Mouse (Mus musculus): ENCODE data around the gene Phldb3. TPM values are rescaled to one million over a fixed set of nuclear protein-coding genes. Genes with fewer than 3 reads are reported as not detected.

Phldb3 gene
- total and polyA plus RNA-seq, 3 experiments, result 0.89 to 3.6 (median 3.5) TPM

GRCm38 (mm10) chr7:24638026-24638856, 27.7 kb downstream of the Phldb3 start:
- H3K4me1 ChIP-seq (ENCODE audit: control insufficient read depth in 1 of 2, insufficient read depth in 2 of 2), result peaks cover 10 to 11% of the 10 kb centered on the region in 2 experiments
- H3K4me3 ChIP-seq (replicated peaks in 1 of 3; ENCODE audit: low read depth in 2 of 3, low read length in 2 of 3, poor library complexity in 1 of 3), result no peak overlapping the region
- H3K27me3 ChIP-seq (replicated peaks), result peaks cover 11% of the 10 kb centered on the region
- in situ Hi-C loops (cut with MboI; ENCODE audit: low pct_ligation_motif_present, low pct_unique_long_range_greater_than_20kb, low sequenced_read_pairs) (no loop called here), dilution Hi-C loops (cut with MboI; ENCODE audit: extremely low pct_ligation_motif_present, extremely low pct_unique_long_range_greater_than_20kb, low sequenced_read_pairs) (no loop called here)
- no peaks in the 10 kb centered on the region for H3K36me3 ChIP-seq (replicated peaks in 1 of 2; ENCODE audit: control insufficient read depth in 1 of 2, insufficient read depth in 1 of 2, low read length in 1 of 2)
- no peak for DNase-seq (ENCODE audit: extremely low read depth)
- no peaks in the 10 kb centered on the region for H3K9me3 ChIP-seq (replicated peaks; ENCODE audit: low read length)
- 0 out of 2 replicates have a peak overlapping the region, but pooled peaks have one; percentile 22 for H3K4me2 ChIP-seq (ENCODE audit: insufficient read depth, low read depth, poor library complexity, severe bottlenecking)
- H3K9ac ChIP-seq (ENCODE audit: insufficient read depth, low read depth), result no peak overlapping the region
- TF ChIP-seq NELFE (IDR thresholded peaks at IDR 0.05; ENCODE audit: low read depth, low read length) (no peak), NRF1 (IDR thresholded peaks at IDR 0.05; ENCODE audit: low read depth, low read length) (no peak)
- H3K79me2 ChIP-seq (replicated peaks; ENCODE audit: control insufficient read depth, extremely low read depth, insufficient read depth, poor library complexity, severe bottlenecking), result no peaks in the 10 kb centered on the region
- no peak overlapping the region for H3K27ac ChIP-seq (ENCODE audit: insufficient read depth, low read depth)

GRCm38 (mm10) chr7:24640450-24640849, 29.9 kb downstream of the Phldb3 start:
- Histone ChIP-seq H3K79me2 (replicated peaks; ENCODE audit: control insufficient read depth, extremely low read depth, insufficient read depth, poor library complexity, severe bottlenecking) (no peaks in the 10 kb centered on the region), H3K27me3 (replicated peaks) (peaks cover 11% of the 10 kb centered on the region), H3K4me2 (ENCODE audit: insufficient read depth, low read depth, poor library complexity, severe bottlenecking) (peak overlapping the region; percentile 53), H3K27ac (ENCODE audit: insufficient read depth, low read depth) (no peak overlapping the region), H3K9me3 (replicated peaks; ENCODE audit: low read length) (no peaks in the 10 kb centered on the region), H3K36me3 (replicated peaks in 1 of 2; ENCODE audit: control insufficient read depth in 1 of 2, insufficient read depth in 1 of 2, low read length in 1 of 2) (no peaks in the 10 kb centered on the region), H3K4me3 (replicated peaks in 1 of 3; ENCODE audit: low read depth in 2 of 3, low read length in 2 of 3, poor library complexity in 1 of 3) (peak overlapping the region in 2 of 3 experiments; percentile 3 to 6), H3K9ac (ENCODE audit: insufficient read depth, low read depth) (no peak overlapping the region; the same call in 1 of the 2 replicates), H3K4me1 (ENCODE audit: control insufficient read depth in 1 of 2, insufficient read depth in 2 of 2) (peaks cover 18 to 19% of the 10 kb centered on the region in 2 experiments)
- in situ Hi-C loops (cut with MboI; ENCODE audit: low pct_ligation_motif_present, low pct_unique_long_range_greater_than_20kb, low sequenced_read_pairs) (loop anchor here (10.0 kb wide), 1 partner anchor 106 kb away; the partner anchor contains the start of gene Irgq), dilution Hi-C loops (cut with MboI; ENCODE audit: extremely low pct_ligation_motif_present, extremely low pct_unique_long_range_greater_than_20kb, low sequenced_read_pairs) (no loop called here)
- DNase-seq (ENCODE audit: extremely low read depth), result peak; percentile 65
- TF ChIP-seq MAZ (IDR thresholded peaks at IDR 0.05; ENCODE audit: low read depth, low read length), result no peak
- peak; percentile 63 for TF ChIP-seq EP300 (IDR thresholded peaks at IDR 0.05; ENCODE audit: low read length)
- TF ChIP-seq MAX (IDR thresholded peaks at IDR 0.05; ENCODE audit: low read length), result peak; percentile 47; the same call in 1 of the 2 replicates
- no peak for TF ChIP-seq ZC3H11A (IDR thresholded peaks at IDR 0.05; ENCODE audit: low read depth, low read length)
- no peak for TF ChIP-seq USF1 (IDR thresholded peaks at IDR 0.05; ENCODE audit: low read depth, low read length)
- TF ChIP-seq RCOR1 (conservative IDR thresholded peaks at IDR 0.05; ENCODE audit: low read depth, low read length), result no peak
- TF ChIP-seq NRF1 (IDR thresholded peaks at IDR 0.05; ENCODE audit: low read depth, low read length), result no peak
- peak; percentile 52; the same call in 1 of the 2 replicates for TF ChIP-seq MEF2A (IDR thresholded peaks at IDR 0.05; ENCODE audit: borderline replicate concordance, low read depth, low read length)
- no peak for TF ChIP-seq SMC3 (IDR thresholded peaks at IDR 0.05; ENCODE audit: low read depth, low read length)
- TF ChIP-seq POLR2A (IDR thresholded peaks at IDR 0.05; ENCODE audit: low read depth, low read length), result no peak
- peak; percentile 26; the same call in 1 of the 2 replicates for TF ChIP-seq TCF12 (IDR thresholded peaks at IDR 0.05; ENCODE audit: low read depth, low read length)
- no peak for TF ChIP-seq HCFC1 (IDR thresholded peaks at IDR 0.05; ENCODE audit: low read depth, low read length)
- no peak for TF ChIP-seq KAT2A (IDR thresholded peaks at IDR 0.05; ENCODE audit: insufficient replicate concordance, low read length)
- TF ChIP-seq ZMIZ1 (IDR thresholded peaks at IDR 0.05; ENCODE audit: low read depth, low read length), result no peak
- TF ChIP-seq IRF4 (IDR thresholded peaks at IDR 0.05; ENCODE audit: low read depth, low read length), result peak; percentile 74
- no peak for TF ChIP-seq CTCF (conservative IDR thresholded peaks at IDR 0.05 in 1 of 2, IDR thresholded peaks at IDR 0.05 in 1 of 2; ENCODE audit: low read depth in 2 of 2, low read length in 2 of 2)
- no peak for TF ChIP-seq POLR2AphosphoS2 (IDR thresholded peaks at IDR 0.05; ENCODE audit: low read depth, low read length)
- TF ChIP-seq UBTF (IDR thresholded peaks at IDR 0.05; ENCODE audit: low read depth, low read length), result no peak
- 0 out of 2 replicates have a peak, but pooled peaks have one; percentile 33 for TF ChIP-seq ELF1 (IDR thresholded peaks at IDR 0.05; ENCODE audit: low read depth, low read length)
- TF ChIP-seq NELFE (IDR thresholded peaks at IDR 0.05; ENCODE audit: low read depth, low read length), result no peak
- TF ChIP-seq CHD2 (IDR thresholded peaks at IDR 0.05; ENCODE audit: low read length), result no peak
- no peak for TF ChIP-seq RAD21 (IDR thresholded peaks at IDR 0.05; ENCODE audit: low read depth, low read length)
- no peak for TF ChIP-seq MXI1 (IDR thresholded peaks at IDR 0.05; ENCODE audit: low read depth, low read length)
- no peak; the same call in 1 of the 2 replicates for TF ChIP-seq ETS1 (conservative IDR thresholded peaks at IDR 0.05; ENCODE audit: low read depth, low read length)
- peak; percentile 26; the same call in 1 of the 2 replicates for TF ChIP-seq BHLHE40 (IDR thresholded peaks at IDR 0.05; ENCODE audit: low read depth, low read length)
- TF ChIP-seq SIN3A (IDR thresholded peaks at IDR 0.05; ENCODE audit: low read length), result 0 out of 2 replicates have a peak, but pooled peaks have one; percentile 26
- 0 out of 2 replicates have a peak, but pooled peaks have one; percentile 19 for TF ChIP-seq MYC (IDR thresholded peaks at IDR 0.05; ENCODE audit: low read depth, low read length)
- no peak for TF ChIP-seq CHD1 (IDR thresholded peaks at IDR 0.05; ENCODE audit: low read depth, low read length)
- no peak for TF ChIP-seq JUN (IDR thresholded peaks at IDR 0.05; ENCODE audit: insufficient read depth, low read depth, low read length)
- TF ChIP-seq PAX5 (IDR thresholded peaks at IDR 0.05; ENCODE audit: low read length), result no peak
- no peak for TF ChIP-seq GABPA (IDR thresholded peaks at IDR 0.05; ENCODE audit: insufficient replicate concordance, low read depth, low read length)
